Mouse (Mus musculus) left cerebral cortex, adult 8-10 months (tissue): ENCODE data around the gene Osbpl11. TPM values are rescaled to one million over a fixed set of nuclear protein-coding genes. Genes with fewer than 3 reads are reported as not detected.

ENCODE experiments used
- DNase-seq, 2 experiments: peaks; one replicate each; pipeline ENCODE4 v3.0.0; 2022; ENCODE audit warnings: low spot score in 2 of 2
- total RNA-seq, 4 experiments: library from RNA; stranded (reverse); gene quantifications; 2 replicates each; pipeline ENCODE4 v1.2.4; 2022

Osbpl11 gene
- total RNA-seq, 4 experiments from 2014 or later: 14.8 to 18.9 (median 16.7) TPM

GRCm38 (mm10) chr16:33239305-33239704 lies 54.4 kb downstream of the Osbpl11 start:
- no peak for DNase-seq

GRCm38 (mm10) chr16:33242046-33242445 lies 57.2 kb downstream of the Osbpl11 start:
- DNase-seq: no peak

- no peak for DNase-seq
These were observed 59.3 kb downstream of the Osbpl11 start for GRCm38 (mm10) chr16:33244136-33244691.

- DNase-seq: no peak
These were observed 60.1 kb downstream of the Osbpl11 start for GRCm38 (mm10) chr16:33244933-33245470.

- DNase-seq: no peak
These were observed 61.7 kb downstream of the Osbpl11 start for GRCm38 (mm10) chr16:33246526-33246925.

GRCm38 (mm10) chr16:33247006-33247405 lies 62.1 kb downstream of the Osbpl11 start:
- DNase-seq: no peak

GRCm38 (mm10) chr16:33250651-33251120 lies 65.8 kb downstream of the Osbpl11 start:
- DNase-seq: no peak

GRCm38 (mm10) chr16:33251194-33252051 lies 66.6 kb downstream of the Osbpl11 start, which contains the start of gene Snx4:
Gene Snx4, plus strand, starts transcription at chr16:33251442.
- DNase-seq: peak; percentile 78 to 85

GRCm38 (mm10) chr16:33255601-33256000 lies 70.7 kb downstream of the Osbpl11 start:
- no peak for DNase-seq

GRCm38 (mm10) chr16:33258530-33258929 lies 73.7 kb downstream of the Osbpl11 start:
- DNase-seq: no peak

GRCm38 (mm10) chr16:33259824-33260223 lies 75.0 kb downstream of the Osbpl11 start:
- DNase-seq: no peak

GRCm38 (mm10) chr16:33260825-33261224 lies 76.0 kb downstream of the Osbpl11 start:
- no peak for DNase-seq

GRCm38 (mm10) chr16:33261584-33262061 lies 76.8 kb downstream of the Osbpl11 start:
- DNase-seq: no peak

GRCm38 (mm10) chr16:33262096-33262495 lies 77.2 kb downstream of the Osbpl11 start:
- DNase-seq: no peak

- DNase-seq: no peak
These were observed 82.9 kb downstream of the Osbpl11 start for GRCm38 (mm10) chr16:33267616-33268253.

- no peak for DNase-seq
These were observed 87.0 kb downstream of the Osbpl11 start for GRCm38 (mm10) chr16:33271824-33272223.

- no peak for DNase-seq
These were observed 98.2 kb downstream of the Osbpl11 start for GRCm38 (mm10) chr16:33283079-33283478.

- no peak for DNase-seq
These were observed 103.7 kb downstream of the Osbpl11 start for GRCm38 (mm10) chr16:33288536-33288935.

- DNase-seq: no peak
These were observed 105.1 kb downstream of the Osbpl11 start for GRCm38 (mm10) chr16:33289981-33290380.

GRCm38 (mm10) chr16:33292241-33292640 lies 107.4 kb downstream of the Osbpl11 start:
- DNase-seq: no peak
